9 mouse cellular contexts compared by ENCODE assay signal in genomic region chr12:108831966-108832643, GRCm38 (mm10). TPM values are rescaled to one million over a fixed set of nuclear protein-coding genes. Genes with fewer than 3 reads are reported as not detected.
DNase-seq lines count a peak whose midpoint lies in the region; ATAC-seq lines count a peak whose summit lies in the region.
"Had no signal": no experiment of that assay in that cellular context is flagged by ENCODE, and none has a peak within 500 bp of the region (broad histone marks: within the 10 kb centered on the region; RNA-seq: fewer than 3 reads in every experiment).

No protein-coding gene starts in this region.

- H3K36me3 ChIP-seq in neural tube, embryonic 13.5 days: peaks cover 14% of the 10 kb centered on the region

- H3K4me1 ChIP-seq in neural tube, embryonic 13.5 days (replicated peaks): peaks cover 51% of the 10 kb centered on the region

- H3K27ac ChIP-seq in neural tube, embryonic 13.5 days (replicated peaks): peak overlapping the region; percentile 28; the same call in 1 of the 2 replicates
- H3K27ac ChIP-seq: hindbrain, embryonic 15.5 days; neural tube, embryonic 12.5 days had no signal

- DNase-seq in neural tube, embryonic 10.5 days (ENCODE audit: extremely low spot score, low spot score): no peak
- peak; percentile 68 to 77 for DNase-seq in adrenal gland, postnatal 4 days (ENCODE audit: low spot score in 2 of 2)
- peak; percentile 49 to 65 for DNase-seq in gastrocnemius, postnatal 36 days
- DNase-seq in left cerebral cortex, adult 18-20 months (ENCODE audit: low spot score in 2 of 2): no peak
- DNase-seq in spleen, postnatal 10 days (ENCODE audit: low spot score in 2 of 2): no peak

- no peak for ATAC-seq in neural tube, embryonic 13.5 days (ENCODE audit: low read depth)
- ATAC-seq in megakaryocyte, adult 5-6 weeks (ENCODE audit: poor library complexity, severe bottlenecking): peak; percentile 43

- 56% methylated on average over 9 of the region's 9 CpGs for WGBS in neural tube, embryonic 13.5 days

- H3K9ac ChIP-seq in neural tube, embryonic 13.5 days: no peak overlapping the region
- H3K9ac ChIP-seq: hindbrain, embryonic 15.5 days; neural tube, embryonic 12.5 days had no signal

- intact Hi-C loops in gastrocnemius, postnatal 36 days (cut with DNase I): no loop called here

- H3K9me3 ChIP-seq in neural tube, embryonic 13.5 days: no peaks in the 10 kb centered on the region
- H3K9me3 ChIP-seq: hindbrain, embryonic 15.5 days; neural tube, embryonic 12.5 days had no signal

- no peak overlapping the region for H3K4me3 ChIP-seq in neural tube, embryonic 13.5 days
- H3K4me3 ChIP-seq: hindbrain, embryonic 15.5 days; neural tube, embryonic 12.5 days had no signal

- no peak overlapping the region for H3K4me2 ChIP-seq in neural tube, embryonic 13.5 days
- H3K4me2 ChIP-seq: hindbrain, embryonic 15.5 days; neural tube, embryonic 12.5 days had no signal

- H3K27me3 ChIP-seq in neural tube, embryonic 13.5 days: peaks cover 6% of the 10 kb centered on the region; the same call in 1 of the 2 replicates
- H3K27me3 ChIP-seq: hindbrain, embryonic 15.5 days; neural tube, embryonic 12.5 days had no signal

RNA-seq across cellular contexts. Expression of gene Slc25a29, which starts 3.6 kb away (rescaled TPM):
- 16.5 and 18.4 TPM in 2 replicates for polyA plus RNA-seq in neural tube, embryonic 13.5 days (2015; fragmentation: Nextera tagmentation; extraction: Ambion mirVana)
- 1 to 10 TPM; 8.7 to 9.6 TPM for total RNA-seq in adrenal gland, postnatal 4 days (2021)
- total RNA-seq in gastrocnemius, postnatal 36 days (2021): 1 to 10 TPM; 7.3 to 9.2 TPM
- 0.48 and 0.56 TPM in 2 replicates for total RNA-seq in megakaryocyte, adult 5-6 weeks (2015)
- 0.16 TPM in 1 of 2 replicates, not detected in the other for total RNA-seq in megakaryocyte, adult 5-6 weeks (2017)
- 10 to 100 TPM; 14.3 to 15.3 TPM for total RNA-seq in left cerebral cortex, adult 18-20 months (2021)

RNA-seq across cellular contexts. Expression of gene Slc25a47, which starts 3.7 kb away (rescaled TPM):
- polyA plus RNA-seq in neural tube, embryonic 13.5 days (2015; fragmentation: Nextera tagmentation; extraction: Ambion mirVana): 12.1 and 12.3 TPM in 2 replicates
- total RNA-seq in adrenal gland, postnatal 4 days (2021): 10 to 100 TPM; 14.1 to 44.8 TPM
- total RNA-seq in gastrocnemius, postnatal 36 days (2021): 1 to 10 TPM; 4.9 to 6.8 TPM
- 0.22 and 0.52 TPM in 2 replicates for total RNA-seq in megakaryocyte, adult 5-6 weeks (2015)
- total RNA-seq in megakaryocyte, adult 5-6 weeks (2017): 0.45 and 0.59 TPM in 2 replicates
- 1 to 10 TPM; 8.6 to 9.1 TPM for total RNA-seq in left cerebral cortex, adult 18-20 months (2021)

RNA-seq across cellular contexts. Expression of gene Yy1, which starts 39.3 kb away (rescaled TPM):
- polyA plus RNA-seq in neural tube, embryonic 13.5 days (2015; fragmentation: Nextera tagmentation; extraction: Ambion mirVana): 13.5 and 14.2 TPM in 2 replicates
- 10 to 100 TPM; 70.1 to 75.3 TPM for total RNA-seq in adrenal gland, postnatal 4 days (2021)
- total RNA-seq in gastrocnemius, postnatal 36 days (2021): 10 to 100 TPM; 24.6 to 28.5 TPM
- 67.2 and 70.7 TPM in 2 replicates for total RNA-seq in megakaryocyte, adult 5-6 weeks (2015)
- total RNA-seq in megakaryocyte, adult 5-6 weeks (2017): 40.3 and 50.5 TPM in 2 replicates
- 10 to 100 TPM; 47.6 to 48.6 TPM for total RNA-seq in left cerebral cortex, adult 18-20 months (2021)

Comparison
In these comparisons a context has a peak if more than half of its experiments do, and no peak if none do; other contexts are left out.
1. DNase-seq: peak in adrenal gland, postnatal 4 days (2 of 2) and gastrocnemius, postnatal 36 days (2 of 2); none in neural tube, embryonic 10.5 days (single experiment), left cerebral cortex, adult 18-20 months (0 of 2) and spleen, postnatal 10 days (0 of 2).
2. RNA of gene Slc25a29, which starts 3.6 kb away (total RNA-seq): 14.3 to 15.3 TPM in left cerebral cortex, adult 18-20 months, 8.7 to 9.6 TPM in adrenal gland, postnatal 4 days and 7.3 to 9.2 TPM in gastrocnemius, postnatal 36 days; 0.16 to 0.56 TPM in megakaryocyte, adult 5-6 weeks; every median in the first group is over 4 times any median in the second.